ENCODE assay signal across 8 mouse cellular contexts in genomic region chr8:109536703-109537102, GRCm38 (mm10). TPM values are rescaled to one million over a fixed set of nuclear protein-coding genes. Genes with fewer than 3 reads are reported as not detected.
DNase-seq lines count a peak whose midpoint lies in the region; ATAC-seq and TF ChIP-seq lines count a peak whose summit lies in the region.

No protein-coding gene starts in this region.

- peak; percentile 80 for DNase-seq in MN1 (ENCODE audit: low spot score)
- peak; percentile 42 to 65 for DNase-seq in cerebellum, adult 2 months
- peak; percentile 86 for DNase-seq in forelimb bud, embryonic 11.5 days (ENCODE audit: low read depth, low spot score)
- peak; percentile 91 for DNase-seq in hindbrain, embryonic 11.5 days (ENCODE audit: low spot score)
- peak; percentile 76 to 83 for DNase-seq in layer of hippocampus, postnatal 14 days (ENCODE audit: low spot score in 2 of 2)
- DNase-seq in lung, postnatal 10 days, result peak; percentile 82
- peak; percentile 90 for DNase-seq in retina, embryonic 14.5 days (ENCODE audit: low spot score)
- peak; percentile 87 for DNase-seq in thymus, postnatal 4 days

- H3K9me3 ChIP-seq in hindbrain, embryonic 11.5 days (ENCODE audit: control insufficient read depth, low read length), result no peaks in the 10 kb centered on the region

- no peaks in the 10 kb centered on the region for H3K36me3 ChIP-seq in hindbrain, embryonic 11.5 days (ENCODE audit: control insufficient read depth, insufficient read depth, low read length)

- H3K4me2 ChIP-seq in hindbrain, embryonic 11.5 days (replicated peaks; ENCODE audit: low read depth, low read length), result no peak overlapping the region; the same call in 1 of the 2 replicates

- H3K9ac ChIP-seq in hindbrain, embryonic 11.5 days (ENCODE audit: low read depth, low read length), result no peak overlapping the region

- peak; percentile 57; the same call in 1 of the 2 replicates for ATAC-seq in hindbrain, embryonic 11.5 days (ENCODE audit: low FRiP score)

- no peak overlapping the region for H3K27ac ChIP-seq in cerebellum, adult 2 months (ENCODE audit: insufficient read depth, low read length)
- no peak overlapping the region for H3K27ac ChIP-seq in hindbrain, embryonic 11.5 days (ENCODE audit: low read depth, low read length)

- WGBS in cerebellum, adult 2 months, result 10% methylated on average over 5 of the region's 5 CpGs
- 3% methylated on average over 5 of the region's 5 CpGs for WGBS in hindbrain, embryonic 11.5 days

- TF ChIP-seq POLR2A in cerebellum, adult 2 months (IDR thresholded peaks at IDR 0.05; ENCODE audit: borderline replicate concordance, insufficient read depth, low read length), result no peak

- TF ChIP-seq CTCF in cerebellum, adult 2 months (IDR thresholded peaks at IDR 0.05; ENCODE audit: borderline replicate concordance, insufficient read depth, low read depth, low read length), result peak; percentile 55

- H3K4me3 ChIP-seq in cerebellum, adult 2 months (replicated peaks; ENCODE audit: insufficient read depth, low read depth, low read length), result no peak overlapping the region
- H3K4me3 ChIP-seq in hindbrain, embryonic 11.5 days (ENCODE audit: low read depth, low read length), result no peak overlapping the region

- H3K4me1 ChIP-seq in cerebellum, adult 2 months (ENCODE audit: control insufficient read depth, insufficient read depth, low read length), result no peaks in the 10 kb centered on the region
- no peaks in the 10 kb centered on the region for H3K4me1 ChIP-seq in hindbrain, embryonic 11.5 days (replicated peaks; ENCODE audit: control insufficient read depth, insufficient read depth, low read length)

- H3K27me3 ChIP-seq in cerebellum, adult 2 months (ENCODE audit: control insufficient read depth, insufficient read depth, low read length), result no peaks in the 10 kb centered on the region
- H3K27me3 ChIP-seq in hindbrain, embryonic 11.5 days (ENCODE audit: control insufficient read depth, insufficient read depth, low read length), result no peaks in the 10 kb centered on the region

RNA-seq across cellular contexts. Expression of gene Dhx38, which starts 29.0 kb away (rescaled TPM):
- polyA plus RNA-seq in cerebellum, adult 2 months (2012; rRNA removed), result 23.8 and 25.3 TPM in 2 replicates
- polyA plus RNA-seq in hindbrain, embryonic 11.5 days (2014; fragmentation: Nextera tagmentation; extraction: Ambion mirVana), result 14.9 and 19.5 TPM in 2 replicates
- 10 to 100 TPM; 22.7 to 24.8 TPM for total RNA-seq in layer of hippocampus, postnatal 14 days (2021)

RNA-seq across cellular contexts. Expression of gene Txnl4b, which starts 29.0 kb away (rescaled TPM):
- 9.8 and 10.3 TPM in 2 replicates for polyA plus RNA-seq in cerebellum, adult 2 months (2012; rRNA removed)
- 31.5 and 33.2 TPM in 2 replicates for polyA plus RNA-seq in hindbrain, embryonic 11.5 days (2014; fragmentation: Nextera tagmentation; extraction: Ambion mirVana)
- total RNA-seq in layer of hippocampus, postnatal 14 days (2021), result 10 to 100 TPM; 12.3 to 13.8 TPM

RNA-seq across cellular contexts. Expression of gene Hp, which starts 42.3 kb away (rescaled TPM):
- polyA plus RNA-seq in cerebellum, adult 2 months (2012; rRNA removed), result 0.38 and 0.44 TPM in 2 replicates
- polyA plus RNA-seq in hindbrain, embryonic 11.5 days (2014; fragmentation: Nextera tagmentation; extraction: Ambion mirVana), result 0.81 and 1.7 TPM in 2 replicates
- not detected for total RNA-seq in layer of hippocampus, postnatal 14 days (2021)

RNA-seq across cellular contexts. Expression of gene Pmfbp1, which starts 42.9 kb away (rescaled TPM):
- polyA plus RNA-seq in cerebellum, adult 2 months (2012; rRNA removed), result 0.36 and 0.80 TPM in 2 replicates
- polyA plus RNA-seq in hindbrain, embryonic 11.5 days (2014; fragmentation: Nextera tagmentation; extraction: Ambion mirVana), result 2.9 and 4.7 TPM in 2 replicates
- total RNA-seq in layer of hippocampus, postnatal 14 days (2021), result under 1 TPM in 1 of 2 experiments, not detected in 1; 0.18 TPM
